10 mouse cellular contexts compared by ENCODE assay signal in the genomic region with DNA sequence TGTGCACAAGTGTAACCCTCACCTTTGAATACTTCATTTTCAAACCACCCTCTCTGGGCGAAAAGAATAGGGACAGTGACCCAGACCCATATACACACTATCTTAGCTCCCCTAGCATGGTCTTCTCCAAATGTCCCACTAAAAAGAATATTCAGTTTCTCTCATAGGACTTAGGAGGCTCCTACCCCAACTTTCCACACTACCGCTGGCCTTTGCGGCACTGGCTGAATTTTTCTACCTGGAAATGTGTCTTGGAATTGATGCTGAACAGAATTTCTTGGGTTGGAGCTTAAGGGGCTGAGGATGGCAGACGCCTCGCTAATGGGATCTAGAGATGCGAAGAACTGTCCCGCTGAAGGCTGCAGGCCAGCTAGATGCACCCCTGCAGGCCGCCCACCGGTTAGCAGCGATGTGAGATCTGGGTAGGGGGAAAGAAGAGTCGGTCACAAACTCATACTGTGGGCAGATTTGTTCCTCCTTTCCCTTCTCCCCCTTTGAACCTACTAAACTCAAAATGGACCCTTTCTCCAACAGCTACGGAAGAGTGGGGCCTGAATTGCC. TPM values are rescaled to one million over a fixed set of nuclear protein-coding genes. Genes with fewer than 3 reads are reported as not detected.
A peak's percentile ranks its signal among the peaks of the same experiment; 100 is the strongest.
DNase-seq lines count a peak whose midpoint lies in the region; ATAC-seq lines count a peak whose summit lies in the region.
"Had no signal": no experiment of that assay in that cellular context is flagged by ENCODE, and none has a peak within 500 bp of the region (broad histone marks: within the 10 kb centered on the region; RNA-seq: fewer than 3 reads in every experiment).

No protein-coding gene starts in this region.

- peak overlapping the region; percentile 35 for H3K4me3 ChIP-seq in erythroblast, embryonic 14.5 days (replicated peaks)
- H3K4me3 ChIP-seq in lung, embryonic 15.5 days: peak overlapping the region; percentile 75
- peak overlapping the region; percentile 88 for H3K4me3 ChIP-seq in intestine, embryonic 14.5 days (ENCODE audit: low read depth, low read length)
- peak overlapping the region; percentile 20 for H3K4me3 ChIP-seq in neural tube, embryonic 12.5 days

- DNase-seq in lung, postnatal 4 days: no peak
- no peak for DNase-seq in intestine, embryonic 14.5 days (ENCODE audit: low spot score)
- no peak for DNase-seq in urinary bladder, postnatal 10 days (ENCODE audit: low spot score)
- DNase-seq in right cerebral cortex, postnatal 25 days: no peak
- DNase-seq: cerebellum, postnatal 14 days; lung, postnatal 14 days had no signal

- H3K36me3 ChIP-seq in erythroblast, embryonic 14.5 days (ENCODE audit: control insufficient read depth): no peaks in the 10 kb centered on the region; the same call in 1 of the 2 replicates
- peaks cover 5% of the 10 kb centered on the region; the same call in 1 of the 2 replicates for H3K36me3 ChIP-seq in lung, embryonic 15.5 days
- H3K36me3 ChIP-seq in intestine, embryonic 14.5 days (ENCODE audit: control insufficient read depth, insufficient read depth, low read length): peaks cover 34% of the 10 kb centered on the region
- H3K36me3 ChIP-seq in neural tube, embryonic 12.5 days: no peaks in the 10 kb centered on the region

- peak overlapping the region; percentile 84 for H3K4me2 ChIP-seq in lung, embryonic 15.5 days
- H3K4me2 ChIP-seq in intestine, embryonic 14.5 days (ENCODE audit: low read length): peak overlapping the region; percentile 73
- H3K4me2 ChIP-seq in neural tube, embryonic 12.5 days (replicated peaks): peak overlapping the region; percentile 6

- 14% methylated on average over 12 of the region's 12 CpGs for WGBS in lung, embryonic 15.5 days
- WGBS in intestine, embryonic 14.5 days: 4% methylated on average over 12 of the region's 12 CpGs
- 2% methylated on average over 12 of the region's 12 CpGs for WGBS in neural tube, embryonic 12.5 days

- H3K9ac ChIP-seq in lung, embryonic 15.5 days: peak overlapping the region; percentile 86
- peak overlapping the region; percentile 99 for H3K9ac ChIP-seq in intestine, embryonic 14.5 days (ENCODE audit: low read length)
- 0 out of 2 replicates have a peak overlapping the region, but pooled peaks have one; percentile 26 for H3K9ac ChIP-seq in neural tube, embryonic 12.5 days

- peaks cover 21% of the 10 kb centered on the region; the same call in 1 of the 2 replicates for H3K9me3 ChIP-seq in erythroblast, embryonic 14.5 days (ENCODE audit: control insufficient read depth, low read length)
- no peaks in the 10 kb centered on the region for H3K9me3 ChIP-seq in lung, embryonic 15.5 days
- H3K9me3 ChIP-seq in intestine, embryonic 14.5 days (ENCODE audit: control insufficient read depth, low read length): no peaks in the 10 kb centered on the region
- H3K9me3 ChIP-seq in neural tube, embryonic 12.5 days: no peaks in the 10 kb centered on the region

- H3K27ac ChIP-seq in lung, embryonic 15.5 days: no peak overlapping the region
- peak overlapping the region; percentile 100 for H3K27ac ChIP-seq in intestine, embryonic 14.5 days (ENCODE audit: low read depth)
- H3K27ac ChIP-seq in neural tube, embryonic 12.5 days: no peak overlapping the region

- peaks cover 100% of the 10 kb centered on the region for H3K27me3 ChIP-seq in erythroblast, embryonic 14.5 days (ENCODE audit: control insufficient read depth)
- H3K27me3 ChIP-seq in lung, embryonic 15.5 days: peaks cover 73% of the 10 kb centered on the region
- H3K27me3 ChIP-seq in intestine, embryonic 14.5 days (replicated peaks; ENCODE audit: control insufficient read depth, insufficient read depth, low read length): peaks cover 33% of the 10 kb centered on the region
- H3K27me3 ChIP-seq in neural tube, embryonic 12.5 days (replicated peaks): peaks cover 95% of the 10 kb centered on the region

- H3K4me1 ChIP-seq in erythroblast, embryonic 14.5 days (ENCODE audit: control insufficient read depth): peaks cover 20% of the 10 kb centered on the region
- peaks cover 50% of the 10 kb centered on the region for H3K4me1 ChIP-seq in lung, embryonic 15.5 days
- peaks cover 30% of the 10 kb centered on the region for H3K4me1 ChIP-seq in intestine, embryonic 14.5 days (replicated peaks; ENCODE audit: control insufficient read depth, insufficient read depth, low read length)
- H3K4me1 ChIP-seq in neural tube, embryonic 12.5 days: peaks cover 28% of the 10 kb centered on the region

- no peak for ATAC-seq in erythroblast, adult 5-6 weeks (replicated peaks; ENCODE audit: low FRiP score, poor library complexity, severe bottlenecking)
- ATAC-seq in lung, embryonic 15.5 days (ENCODE audit: borderline replicate concordance, extremely low read depth, low FRiP score, low TSS enrichment): no peak
- ATAC-seq in intestine, embryonic 14.5 days (replicated peaks; ENCODE audit: low FRiP score, low TSS enrichment, low read depth): no peak
- ATAC-seq in neural tube, embryonic 12.5 days (ENCODE audit: low FRiP score, low read depth): no peak

RNA-seq across cellular contexts. Expression of a gene that starts 1.9 kb away (rescaled TPM):
- polyA plus RNA-seq in erythroblast, embryonic 14.5 days (2012): 0.64 and 0.76 TPM in 2 replicates
- total RNA-seq in erythroblast, adult 5-6 weeks (2015; ENCODE audit: low replicate concordance): 1.7 and 6.9 TPM in 2 replicates
- total RNA-seq in erythroblast, adult 5-6 weeks (2017; ENCODE audit: low replicate concordance): 1.8 and 7.8 TPM in 2 replicates
- 32.5 and 34.1 TPM in 2 replicates for polyA plus RNA-seq in lung, embryonic 15.5 days (2015; fragmentation: Nextera tagmentation; extraction: Ambion mirVana)
- polyA plus RNA-seq in intestine, embryonic 14.5 days (2014; fragmentation: Nextera tagmentation; extraction: Ambion mirVana): 49.3 and 53.4 TPM in 2 replicates
- 12.9 and 13.0 TPM in 2 replicates for polyA plus RNA-seq in neural tube, embryonic 12.5 days (2016; fragmentation: Nextera tagmentation; extraction: Ambion mirVana)

Comparison
In these comparisons a context has a peak if more than half of its experiments do, and no peak if none do; other contexts are left out.
1. H3K4me3 ChIP-seq: peak in every context shown above with its lines; median percentile 88 in intestine, embryonic 14.5 days; 75 in lung, embryonic 15.5 days; 35 in erythroblast, embryonic 14.5 days; 20 in neural tube, embryonic 12.5 days.
2. H3K4me2 ChIP-seq: peak in every context shown above with its lines; median percentile 84 in lung, embryonic 15.5 days; 73 in intestine, embryonic 14.5 days; 6 in neural tube, embryonic 12.5 days.
3. H3K9ac ChIP-seq: peak in every context shown above with its lines; median percentile 99 in intestine, embryonic 14.5 days; 86 in lung, embryonic 15.5 days; 26 in neural tube, embryonic 12.5 days.